Mouse (Mus musculus) kidney, postnatal 36 days (tissue): ENCODE data around the gene Stub1.

Experiments
- DNase-seq, 2 experiments: peaks; one replicate each; pipeline ENCODE4 v3.0.0; 2021 to 2022; ENCODE audit warnings: mixed read lengths in 2 of 2

Stub1 gene

GRCm38 (mm10) chr17:25786280-25786679 is 46.9 kb downstream of the Stub1 start, which contains the start of gene Ccdc78:
Gene Ccdc78, plus strand, starts transcription at chr17:25786580.
- no peak for DNase-seq

- DNase-seq, result peak; percentile 97 to 99
Measured at GRCm38 (mm10) chr17:25785281-25785745, 47.9 kb downstream of the Stub1 start, which contains the start of gene Haghl. Gene Haghl, minus strand, starts transcription at chr17:25785673.

GRCm38 (mm10) chr17:25783861-25784574 is 49.2 kb downstream of the Stub1 start:
- no peak for DNase-seq

- DNase-seq, result peak; percentile 33 to 68
Measured at GRCm38 (mm10) chr17:25783086-25783485, 50.1 kb downstream of the Stub1 start.

DNA sequence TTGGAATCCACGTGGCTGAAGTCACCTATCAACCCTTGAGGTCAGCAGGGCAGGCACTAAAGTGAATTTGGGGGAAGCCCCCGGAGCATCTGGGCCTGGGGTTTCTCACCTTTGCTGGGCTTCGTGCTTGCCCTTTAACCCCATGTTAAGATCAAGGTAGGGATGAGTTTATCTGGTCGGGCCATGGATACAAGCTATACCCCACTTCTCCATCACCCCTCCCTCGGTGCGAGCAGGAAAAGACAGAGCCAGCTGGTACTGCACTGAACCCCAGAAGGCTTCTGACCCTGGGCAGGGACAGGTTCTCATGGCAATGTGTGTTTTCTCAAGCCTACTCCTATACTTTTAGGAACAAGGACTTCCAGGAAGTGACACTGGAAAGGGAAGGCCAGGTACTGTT is 51.9 kb downstream of the Stub1 start:
- no peak for DNase-seq
